Mouse (Mus musculus) lung, embryonic 14.5 days (tissue): Measurements from ENCODE around the gene Prkci. TPM values are rescaled to one million over a fixed set of nuclear protein-coding genes. Genes with fewer than 3 reads are reported as not detected.

Experiments
- ATAC-seq: fragments of 200-750 bp; cut with Nextera tagmentation; 2 replicates; pipeline ENCODE4 v1.8.0; 2017; ENCODE audit warnings: mild to moderate bottlenecking, moderate TSS enrichment, moderate library complexity; ENCODE audit not compliant: insufficient read depth
- DNase-seq: peaks from one replicate; pipeline ENCODE4 v3.0.0-alpha.2; 2015
- H3K27ac ChIP-seq: fragments of 300-500 bp; sonication (generic); 2 replicates; pipeline ENCODE4 v1.5.1; 2014; ENCODE audit warnings: low read depth, mild to moderate bottlenecking, moderate library complexity
- H3K27me3 ChIP-seq: fragments of 300-500 bp; sonication (generic); 2 replicates; pipeline ENCODE4 v1.6.1; 2014; ENCODE audit warnings: low read length, control low read depth; ENCODE audit not compliant: insufficient read depth
- H3K36me3 ChIP-seq: fragments of 300-500 bp; sonication (generic); 2 replicates; pipeline ENCODE4 v1.6.1; 2014; ENCODE audit warnings: control low read depth; ENCODE audit not compliant: insufficient read depth
- H3K4me1 ChIP-seq: fragments of 300-500 bp; sonication (generic); 2 replicates; pipeline ENCODE4 v1.6.1; 2014; ENCODE audit warnings: antibody characterized with exemption, control low read depth; ENCODE audit not compliant: insufficient read depth
- H3K4me2 ChIP-seq: fragments of 300-500 bp; sonication (generic); 2 replicates; pipeline ENCODE4 v1.6.1; 2014; ENCODE audit warnings: mild to moderate bottlenecking
- H3K4me3 ChIP-seq: fragments of 300-500 bp; sonication (generic); 2 replicates; pipeline ENCODE4 v1.5.1; 2014; ENCODE audit warnings: low read depth, low read length
- H3K9ac ChIP-seq: fragments of 300-500 bp; sonication (generic); 2 replicates; pipeline ENCODE4 v1.6.1; 2014
- H3K9me3 ChIP-seq: fragments of 300-500 bp; sonication (generic); 2 replicates; pipeline ENCODE4 v1.6.1; 2016; ENCODE audit warnings: low read depth, low read length, control low read depth
- CTCF ChIP-seq: IDR thresholded peaks from 2 replicates; pipeline ENCODE4 v1.5.1; 2016; ENCODE audit warnings: antibody characterized with exemption, low read depth
- WGBS: fragments of 180-500 bp; shearing (Covaris S2); extraction: QIAGEN DNeasy Blood & Tissue Kit; methylation state at CpG from one replicate; pipeline ENCODE4 v1.1.7; 2014; 5-methylcytosine and 5-hydroxymethylcytosine counted together
- polyA plus RNA-seq: library from polyadenylated mRNA; unstranded; fragments of >200 nt; fragmentation: Nextera tagmentation; extraction: Ambion mirVana; gene quantifications from 2 replicates; pipeline ENCODE4 v1.2.1, GENCODE M21; 2014

Gene Prkci
- polyA plus RNA-seq, 1 experiment from 2014 or later: 65.6 TPM

DNA sequence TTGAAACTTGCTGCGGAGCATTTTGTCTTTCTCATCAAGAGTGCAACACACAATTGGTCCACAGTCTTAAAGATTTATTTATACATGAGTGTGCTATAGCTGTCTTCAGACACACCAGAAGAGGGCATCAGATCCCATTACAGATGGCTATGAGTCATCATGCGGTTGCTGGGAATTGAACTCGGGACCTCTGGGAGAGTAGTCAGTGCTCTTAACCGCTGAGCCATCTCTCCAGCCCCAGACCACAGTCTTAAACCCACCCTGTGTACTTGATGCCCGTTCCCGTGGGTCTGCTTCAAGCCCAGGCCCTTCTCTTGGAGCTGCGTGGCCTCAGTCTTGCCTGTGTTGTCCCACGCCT lies 65.2 kb downstream of the Prkci start:
- no peaks in the 10 kb centered on the region for H3K36me3 ChIP-seq
- ATAC-seq (no peak), DNase-seq (no peak)
- H3K27ac ChIP-seq: no peak overlapping the region
- H3K27me3 ChIP-seq: no peaks in the 10 kb centered on the region
- H3K4me1 ChIP-seq: no peaks in the 10 kb centered on the region
- H3K4me2 ChIP-seq: no peak overlapping the region
- no peaks in the 10 kb centered on the region for H3K9me3 ChIP-seq
- 84% methylated on average over 8 of the region's 8 CpGs for WGBS
- TF ChIP-seq CTCF: no peak
- H3K9ac ChIP-seq: no peak overlapping the region
- no peak overlapping the region for H3K4me3 ChIP-seq

DNA sequence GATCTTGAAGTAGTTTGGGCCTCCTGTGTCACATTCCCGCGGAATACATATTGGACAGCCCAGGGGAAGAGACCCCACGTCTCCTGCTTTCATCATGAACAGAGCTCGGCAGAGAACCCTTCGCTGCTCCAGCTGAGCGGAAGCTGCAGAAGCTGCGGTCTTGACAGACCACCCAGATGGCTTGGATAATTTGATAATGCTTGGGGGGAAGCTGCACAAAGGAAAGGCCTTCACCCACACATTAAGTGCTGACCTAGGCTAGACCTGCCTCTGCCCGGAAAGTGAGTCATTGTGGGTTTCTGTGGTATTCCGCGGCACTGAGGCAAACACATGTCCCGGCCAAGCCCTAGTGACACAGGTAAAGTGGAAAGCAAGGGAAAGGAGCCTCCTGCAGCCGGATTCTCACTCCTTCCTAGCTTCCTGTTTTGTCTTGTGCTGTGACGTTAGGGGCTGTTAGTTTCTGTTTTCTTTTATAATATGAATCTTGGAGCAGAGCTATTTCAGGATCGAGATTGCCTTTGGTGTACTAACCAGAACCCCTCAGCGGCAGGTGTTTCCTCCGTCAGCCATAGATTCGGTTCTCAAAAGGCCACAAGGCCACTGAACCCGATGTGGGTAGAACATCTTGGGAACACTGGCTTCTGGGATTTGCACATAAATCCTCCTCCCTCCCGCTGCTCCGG lies 65.7 kb downstream of the Prkci start:
- no peak overlapping the region for H3K27ac ChIP-seq
- H3K4me2 ChIP-seq: 0 out of 2 replicates have a peak overlapping the region, but pooled peaks have one; percentile 5
- no peak overlapping the region for H3K4me3 ChIP-seq
- peak; percentile 41 for DNase-seq
- TF ChIP-seq CTCF: no peak
- H3K9ac ChIP-seq: no peak overlapping the region
- ATAC-seq: no peak
- no peaks in the 10 kb centered on the region for H3K4me1 ChIP-seq
- H3K36me3 ChIP-seq: no peaks in the 10 kb centered on the region
- no peaks in the 10 kb centered on the region for H3K9me3 ChIP-seq
- H3K27me3 ChIP-seq: no peaks in the 10 kb centered on the region
- 57% methylated on average over 20 of the region's 20 CpGs for WGBS

DNA sequence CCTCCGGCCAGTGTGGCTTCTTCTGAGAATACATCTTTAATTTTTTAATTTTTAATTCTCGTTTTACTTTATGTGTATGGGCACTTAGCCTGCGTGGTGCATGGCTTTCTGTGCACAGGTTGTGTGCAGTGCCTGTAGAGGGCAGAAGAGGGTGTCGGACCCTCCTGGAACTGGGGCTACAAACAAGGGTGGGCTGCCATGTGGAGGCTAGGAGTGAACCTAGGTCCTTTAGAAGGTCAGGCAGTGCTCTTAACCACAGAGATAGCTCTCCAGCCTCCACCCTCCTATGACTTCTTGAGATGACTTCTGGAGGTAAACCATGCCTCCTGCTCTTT lies 66.2 kb downstream of the Prkci start:
- Histone ChIP-seq H3K9me3 (no peaks in the 10 kb centered on the region), H3K9ac (no peak overlapping the region), H3K27me3 (no peaks in the 10 kb centered on the region), H3K4me1 (no peaks in the 10 kb centered on the region), H3K4me2 (no peak overlapping the region), H3K36me3 (no peaks in the 10 kb centered on the region), H3K27ac (no peak overlapping the region), H3K4me3 (no peak overlapping the region)
- DNase-seq (no peak), ATAC-seq (no peak)
- WGBS: 66% methylated on average over 4 of the region's 4 CpGs
- TF ChIP-seq CTCF: peak; percentile 30; the same call in 1 of the 2 replicates

DNA sequence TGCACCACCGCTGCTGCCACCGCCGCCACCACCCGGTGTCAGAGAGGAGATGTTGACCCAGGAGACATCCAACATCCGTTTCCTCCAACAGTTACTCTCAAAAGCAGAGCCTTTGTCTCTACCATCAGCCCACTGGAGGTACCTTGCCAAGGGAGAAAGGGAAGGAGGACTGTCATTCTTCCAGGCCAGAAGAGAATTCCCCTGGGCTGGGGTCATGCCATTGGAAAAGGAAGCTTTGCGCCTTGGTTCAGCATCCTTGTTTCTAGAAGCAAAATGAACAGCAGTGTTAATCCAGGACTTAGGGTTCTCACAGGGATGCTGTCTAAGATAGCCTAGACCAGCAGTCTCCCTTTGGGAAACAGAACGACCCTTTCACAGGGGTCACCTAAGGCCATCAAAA lies 66.8 kb downstream of the Prkci start:
- no peak overlapping the region for H3K9ac ChIP-seq
- no peak for TF ChIP-seq CTCF
- H3K4me3 ChIP-seq: no peak overlapping the region
- no peaks in the 10 kb centered on the region for H3K4me1 ChIP-seq
- H3K9me3 ChIP-seq: no peaks in the 10 kb centered on the region
- 85% methylated on average over 7 of the region's 7 CpGs for WGBS
- no peak overlapping the region for H3K27ac ChIP-seq
- no peak overlapping the region for H3K4me2 ChIP-seq
- no peak for DNase-seq
- H3K27me3 ChIP-seq: no peaks in the 10 kb centered on the region
- ATAC-seq: no peak
- H3K36me3 ChIP-seq: no peaks in the 10 kb centered on the region

DNA sequence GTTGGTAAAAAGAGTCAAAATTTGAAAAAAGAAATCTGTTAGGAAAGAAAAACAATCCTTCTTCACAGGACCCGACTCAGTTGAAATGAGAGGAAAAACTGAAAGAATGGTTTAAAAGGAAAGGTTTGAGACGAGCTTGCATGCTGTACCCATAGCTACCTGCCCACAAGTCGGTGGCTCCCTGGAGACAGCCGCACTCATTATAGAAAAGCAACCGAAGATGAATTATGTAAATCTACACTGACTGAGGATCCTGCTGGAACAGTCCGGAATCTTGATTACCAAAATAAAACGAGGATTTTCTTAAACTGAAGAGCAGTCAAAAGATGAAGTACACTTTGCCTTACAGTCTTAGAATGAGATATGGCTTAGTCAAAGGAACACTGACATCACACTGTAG lies 72.9 kb downstream of the Prkci start:
- Histone ChIP-seq H3K4me3 (no peak overlapping the region), H3K9me3 (no peaks in the 10 kb centered on the region), H3K36me3 (no peaks in the 10 kb centered on the region), H3K27ac (no peak overlapping the region), H3K27me3 (no peaks in the 10 kb centered on the region), H3K4me2 (no peak overlapping the region), H3K4me1 (no peaks in the 10 kb centered on the region), H3K9ac (no peak overlapping the region)
- no peak for ATAC-seq
- WGBS: 82% methylated on average over 7 of the region's 7 CpGs
- no peak for TF ChIP-seq CTCF
- no peak for DNase-seq

DNA sequence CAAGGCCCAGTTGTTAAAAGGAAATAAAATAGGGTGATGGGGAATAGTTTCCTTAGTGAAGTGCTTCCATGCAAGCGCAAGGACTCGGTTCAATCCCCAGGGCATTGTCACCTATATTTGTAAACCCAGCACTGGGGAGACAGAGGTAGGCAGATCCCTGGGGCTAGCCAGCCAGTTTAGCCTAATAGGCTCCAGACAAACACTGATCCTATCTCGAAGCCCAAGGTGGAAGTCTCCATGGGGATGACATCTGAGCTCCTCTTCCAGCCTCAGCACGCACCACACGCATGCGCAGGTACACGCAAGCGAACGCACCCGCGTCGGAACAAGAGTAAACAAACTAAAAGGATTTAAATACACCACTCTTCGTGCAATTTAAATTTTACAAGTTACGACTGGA lies 76.3 kb downstream of the Prkci start:
- ATAC-seq (no peak), DNase-seq (no peak)
- no peak for TF ChIP-seq CTCF
- no peaks in the 10 kb centered on the region for H3K36me3 ChIP-seq
- 88% methylated on average over 14 of the region's 14 CpGs for WGBS
- no peak overlapping the region for H3K27ac ChIP-seq
- no peaks in the 10 kb centered on the region for H3K9me3 ChIP-seq
- H3K9ac ChIP-seq: no peak overlapping the region
- H3K4me1 ChIP-seq: no peaks in the 10 kb centered on the region
- no peak overlapping the region for H3K4me2 ChIP-seq
- H3K27me3 ChIP-seq: no peaks in the 10 kb centered on the region
- no peak overlapping the region for H3K4me3 ChIP-seq

DNA sequence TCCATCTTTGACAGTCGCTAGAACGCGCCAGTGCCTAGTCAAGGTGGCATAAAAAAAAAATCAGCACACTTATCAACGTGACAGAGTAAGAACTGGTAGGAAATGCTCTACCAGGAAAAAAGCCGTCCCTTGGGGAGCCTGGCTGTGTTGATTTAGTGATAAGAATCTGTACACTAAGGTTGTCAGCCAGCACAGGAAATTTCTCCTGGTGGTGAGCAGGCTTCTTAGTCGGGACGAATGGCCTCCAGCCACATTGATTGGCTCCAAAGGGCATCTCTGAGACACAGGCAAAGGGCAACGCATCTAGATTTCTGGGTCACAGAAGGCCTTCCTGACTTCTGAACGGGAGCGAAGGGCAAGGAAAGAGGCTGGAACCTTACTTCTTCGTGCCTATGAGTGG lies 80.3 kb downstream of the Prkci start:
- TF ChIP-seq CTCF: no peak
- ATAC-seq (no peak), DNase-seq (peak; percentile 49)
- no peak overlapping the region for H3K4me2 ChIP-seq
- H3K9ac ChIP-seq: no peak overlapping the region
- no peaks in the 10 kb centered on the region for H3K27me3 ChIP-seq
- WGBS: 31% methylated on average over 11 of the region's 11 CpGs
- no peak overlapping the region for H3K27ac ChIP-seq
- no peaks in the 10 kb centered on the region for H3K9me3 ChIP-seq
- no peak overlapping the region for H3K4me3 ChIP-seq
- H3K4me1 ChIP-seq: no peaks in the 10 kb centered on the region
- H3K36me3 ChIP-seq: no peaks in the 10 kb centered on the region
